Mouse (Mus musculus) frontal cortex, postnatal 36 days (tissue): ENCODE data around the gene Marveld2.
A peak's percentile ranks its signal among the peaks of the same experiment; 100 is the strongest.

Source experiments
- DNase-seq, 2 experiments: peaks; one replicate each; pipeline ENCODE4 v3.0.0; 2022; ENCODE audit warnings: low spot score in 2 of 2

Gene Marveld2

DNA sequence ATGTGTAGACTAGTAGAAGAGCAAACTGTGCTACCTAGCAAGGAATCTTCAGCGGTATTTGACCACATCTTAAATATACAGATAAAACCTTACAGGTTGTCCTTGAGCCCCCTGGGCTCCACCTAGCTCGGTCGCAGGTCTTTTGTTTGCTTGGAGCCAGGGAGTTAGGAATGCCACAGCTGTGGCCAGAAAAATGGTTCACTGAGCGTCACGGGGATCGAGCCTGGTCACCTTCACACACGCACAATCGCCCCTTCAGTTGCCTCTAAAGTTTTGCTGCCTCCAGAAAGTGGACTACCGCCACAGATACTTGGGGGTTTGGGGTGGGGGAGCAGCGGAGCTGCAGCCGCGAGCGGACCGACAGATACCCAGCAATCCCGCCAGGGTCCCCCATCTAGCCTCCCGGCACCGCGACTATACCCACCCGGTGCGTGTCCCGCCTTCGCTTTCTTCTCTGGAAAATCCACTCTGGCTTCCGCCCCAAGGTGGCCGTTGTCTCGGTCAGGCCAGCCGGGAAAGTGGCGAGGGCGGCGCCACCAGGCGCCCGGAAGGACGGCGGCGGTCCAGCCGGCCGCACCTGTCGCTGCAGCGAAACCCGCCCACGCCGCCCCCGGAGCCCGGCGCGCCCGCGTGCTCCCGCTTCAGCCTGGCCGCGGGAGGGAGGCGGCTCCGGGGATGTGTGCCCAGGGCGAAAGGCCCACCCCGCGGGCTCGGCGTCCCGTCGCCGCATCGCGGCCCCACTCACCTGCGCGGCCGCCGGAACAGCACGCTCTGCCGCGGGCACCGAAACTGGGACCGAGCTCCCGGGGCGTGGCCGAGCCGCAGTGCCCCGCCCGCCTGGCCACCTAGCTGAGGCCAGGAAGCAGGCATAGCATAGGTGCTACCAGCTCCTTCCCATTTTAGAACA lies at the start of gene Marveld2:
Gene Marveld2, minus strand, starts transcription at position 791 of the 907 bp plus-strand sequence.
- DNase-seq: peak; percentile 19 to 24

DNA sequence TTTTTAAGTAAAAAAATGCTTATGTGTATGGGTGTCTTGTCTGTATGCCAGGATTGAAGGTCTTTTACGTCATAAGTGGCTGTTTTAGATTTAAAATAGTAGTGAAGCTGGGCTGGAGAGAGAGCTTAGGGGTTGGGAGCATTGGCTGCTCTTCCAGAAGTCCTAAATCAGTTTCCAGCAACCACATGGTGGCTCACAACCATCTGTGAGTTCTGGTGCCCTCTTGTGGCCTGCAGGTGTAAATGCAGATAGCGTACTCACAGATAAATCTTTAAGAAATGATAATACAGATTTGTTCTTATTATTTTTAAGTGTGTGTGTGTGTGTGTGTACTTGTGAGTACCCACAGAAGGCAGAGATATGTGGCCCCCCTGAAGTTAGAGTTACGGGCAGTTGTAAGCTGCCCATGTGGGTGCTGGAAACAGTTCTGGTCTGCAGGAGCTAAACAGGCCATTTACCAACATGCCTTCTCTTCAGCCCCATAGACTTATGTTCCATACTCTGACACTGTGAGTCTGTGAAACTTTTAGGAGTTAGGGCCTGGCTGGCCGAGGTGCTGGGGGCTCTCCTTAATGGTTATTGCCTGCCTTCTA lies 43.2 kb upstream of the Marveld2 start:
- peak; percentile 22 to 54 for DNase-seq

DNA sequence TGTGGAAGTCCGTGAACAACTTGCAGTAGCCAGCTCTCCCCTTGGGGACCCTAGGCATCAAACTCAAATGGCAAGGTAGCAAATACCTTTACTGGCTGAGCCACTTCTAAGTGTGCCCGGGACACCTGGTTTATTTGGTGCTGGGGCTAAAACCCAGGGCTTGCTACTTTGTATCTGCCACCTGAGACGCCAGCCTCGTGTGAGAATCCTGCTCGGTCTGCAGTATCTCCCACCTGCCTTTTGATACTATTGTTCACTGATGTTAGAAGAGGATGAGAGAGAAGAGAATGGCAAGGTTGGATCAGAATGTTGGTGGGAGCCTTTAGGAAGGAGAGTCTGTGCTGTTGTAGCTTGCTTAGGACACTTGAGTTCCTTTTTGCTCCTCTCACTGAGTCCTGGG lies 41.3 kb upstream of the Marveld2 start:
- DNase-seq: no peak

DNA sequence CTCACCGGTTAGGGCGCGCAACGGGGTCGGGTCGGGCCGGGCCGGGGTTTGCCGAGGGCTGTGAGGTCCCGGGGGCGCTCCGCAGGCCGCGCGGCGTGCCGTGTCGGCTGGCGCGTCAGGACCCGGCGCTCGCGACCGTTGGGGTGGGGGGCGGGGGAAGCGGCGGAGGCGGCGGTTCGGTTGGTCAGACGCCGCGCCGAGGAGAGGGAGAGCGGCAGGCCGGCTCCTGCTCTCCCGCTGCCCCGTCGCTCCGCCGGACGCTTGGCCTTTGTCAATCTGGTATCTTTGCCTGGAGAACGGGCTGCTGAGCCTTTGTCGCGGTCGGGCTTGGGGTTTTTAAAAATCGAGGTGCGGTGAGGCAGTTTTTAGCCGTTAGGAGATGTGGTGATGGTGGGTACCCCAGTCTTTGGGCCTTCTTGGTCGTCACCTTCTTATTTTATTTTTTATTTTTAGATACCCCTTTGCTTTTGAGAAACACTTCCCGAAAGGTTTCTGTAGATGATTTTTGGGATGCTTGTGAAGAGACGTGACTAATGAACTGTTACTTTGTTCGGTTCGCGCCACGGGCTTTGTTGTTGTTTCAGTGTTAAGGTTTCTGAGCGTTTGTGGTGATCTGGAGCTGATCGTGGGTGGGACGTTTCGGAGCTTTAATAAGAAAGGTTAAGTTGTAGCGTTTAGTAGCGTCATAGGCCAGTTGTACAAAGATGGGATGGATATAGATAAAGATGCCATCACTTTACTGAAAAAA lies 34.8 kb upstream of the Marveld2 start, which contains the start of gene Taf9:
Gene Taf9, plus strand, starts transcription at position 141 of the 748 bp plus-strand sequence.
- peak in 1 of 2 experiments; percentile 6 for DNase-seq

DNA sequence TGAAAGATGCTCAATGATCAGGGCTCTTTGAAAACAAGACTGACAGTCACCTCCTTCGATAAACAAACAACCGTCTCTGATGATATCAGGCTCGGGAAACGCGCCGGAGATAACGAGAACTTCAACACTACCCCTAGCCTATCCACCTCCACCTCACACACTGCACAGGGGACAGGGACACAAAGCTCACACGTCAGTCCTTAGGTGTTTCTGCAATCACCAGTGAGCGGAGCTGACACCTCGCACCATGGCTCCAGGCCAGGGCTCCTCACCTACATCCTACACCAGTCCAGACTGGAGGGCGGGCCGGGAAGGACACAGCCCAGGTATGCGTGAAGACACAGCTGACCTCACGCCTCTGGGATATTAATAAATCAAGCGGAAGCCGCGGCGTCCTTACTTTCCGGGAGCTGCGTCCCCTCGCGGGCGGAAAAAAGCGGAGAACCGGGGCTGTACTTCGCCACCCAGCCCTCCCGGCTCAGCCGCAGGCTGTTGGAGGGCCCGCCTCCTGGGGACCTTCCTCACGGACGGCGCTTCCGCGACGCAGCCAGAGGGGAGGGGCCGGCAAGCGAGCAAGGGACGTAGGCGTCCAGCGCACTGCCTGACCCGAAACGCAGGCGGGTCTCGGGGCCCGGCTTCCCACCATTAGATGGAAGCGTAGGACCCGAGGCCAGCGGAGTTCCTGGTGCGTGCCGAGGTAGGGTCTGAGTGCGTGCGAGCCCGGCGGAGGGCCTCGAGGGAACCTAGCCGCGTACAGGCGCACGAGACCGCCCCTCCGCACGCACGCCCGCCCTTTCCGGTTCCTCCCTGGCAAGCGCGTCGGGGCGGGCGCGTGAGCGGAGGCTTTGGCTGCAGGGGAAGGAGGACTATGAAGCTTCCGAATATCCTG lies 34.0 kb upstream of the Marveld2 start, which contains the start of the genes Ak6 and Rad17:
Gene Ak6, plus strand, starts transcription at position 430 of the 889 bp plus-strand sequence.
Gene Rad17, minus strand, starts transcription at position 502 of the 889 bp plus-strand sequence.
- DNase-seq: peak; percentile 95 to 98

DNA sequence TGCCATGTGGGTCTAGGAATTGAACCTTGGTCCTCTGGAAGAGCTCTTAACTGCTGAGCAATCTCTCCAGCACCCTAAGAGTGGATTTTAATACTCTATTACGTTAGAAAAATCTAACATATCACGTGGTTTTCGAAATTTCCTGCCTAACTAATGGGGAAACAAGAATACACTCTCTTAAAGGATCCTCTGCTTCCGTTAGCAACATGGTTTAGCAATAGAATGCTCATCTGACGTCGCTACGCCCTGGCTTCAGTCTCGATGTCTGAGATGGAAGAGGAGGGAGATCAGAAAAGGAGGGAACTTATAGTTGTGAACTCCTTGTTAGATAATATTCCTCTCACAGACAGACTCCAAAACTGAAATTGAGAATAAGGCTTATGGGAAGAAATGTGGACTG lies 31.5 kb upstream of the Marveld2 start:
- no peak for DNase-seq

DNA sequence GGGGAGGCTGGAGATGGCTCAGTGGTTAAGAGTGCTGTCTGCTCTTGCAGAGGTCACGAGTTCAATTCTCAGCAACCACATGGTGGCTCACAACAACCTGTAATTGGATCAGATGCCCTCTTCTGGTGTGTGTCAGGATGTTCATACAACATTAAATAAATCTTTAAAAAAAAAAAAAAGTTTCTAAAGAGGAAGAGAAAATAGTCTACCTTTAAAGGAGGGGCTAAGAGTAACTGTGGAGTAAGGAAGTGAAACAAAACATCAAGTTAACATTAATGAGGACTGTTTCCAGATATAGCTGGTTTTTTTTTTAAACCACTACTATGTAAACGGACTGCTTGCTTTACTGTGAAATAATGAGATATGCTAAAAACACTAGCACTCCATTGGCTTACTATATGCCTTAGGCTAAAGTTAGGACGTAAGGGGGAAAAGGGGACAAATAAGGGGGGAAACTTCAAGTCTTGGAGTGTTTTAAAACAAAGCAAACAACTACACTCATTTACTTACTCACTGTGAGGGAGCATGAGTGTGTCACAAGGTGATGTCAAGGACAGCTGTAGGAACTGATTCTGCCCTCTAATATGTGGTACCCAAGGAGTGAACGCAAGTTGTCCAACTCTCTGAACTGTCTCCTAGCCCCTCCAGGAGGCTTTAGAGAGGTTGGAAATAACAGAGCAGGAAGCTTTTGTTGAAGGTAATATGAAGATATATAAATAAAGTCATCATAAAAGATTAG lies 25.9 kb upstream of the Marveld2 start:
- DNase-seq: no peak

DNA sequence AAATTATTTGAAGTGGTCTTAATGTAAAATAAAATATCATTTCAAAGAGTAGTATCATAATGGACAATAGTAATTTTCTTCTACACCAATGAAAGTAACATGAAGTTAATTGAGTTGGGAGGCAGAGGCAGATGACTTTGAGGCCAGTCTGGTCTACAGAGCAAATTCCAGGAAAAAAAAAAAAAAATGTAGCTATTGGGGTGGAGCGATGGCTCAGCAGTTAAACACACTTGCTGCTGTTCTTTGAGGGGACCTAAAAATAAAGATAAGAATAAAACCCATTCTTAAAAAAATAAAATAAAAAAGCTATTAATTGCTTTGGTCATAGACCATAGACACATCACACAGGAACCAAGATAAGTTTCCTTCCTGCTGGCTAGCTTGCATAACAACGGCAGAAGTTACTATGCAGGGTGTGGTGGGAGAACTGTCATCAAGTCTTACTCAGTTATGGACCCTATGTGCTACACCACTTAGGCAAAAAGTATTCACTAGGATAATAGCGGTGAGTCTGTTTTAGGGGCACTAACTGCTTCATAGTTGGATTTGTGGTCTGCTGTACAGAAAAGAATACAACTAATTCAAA lies 17.4 kb upstream of the Marveld2 start:
- DNase-seq: no peak

DNA sequence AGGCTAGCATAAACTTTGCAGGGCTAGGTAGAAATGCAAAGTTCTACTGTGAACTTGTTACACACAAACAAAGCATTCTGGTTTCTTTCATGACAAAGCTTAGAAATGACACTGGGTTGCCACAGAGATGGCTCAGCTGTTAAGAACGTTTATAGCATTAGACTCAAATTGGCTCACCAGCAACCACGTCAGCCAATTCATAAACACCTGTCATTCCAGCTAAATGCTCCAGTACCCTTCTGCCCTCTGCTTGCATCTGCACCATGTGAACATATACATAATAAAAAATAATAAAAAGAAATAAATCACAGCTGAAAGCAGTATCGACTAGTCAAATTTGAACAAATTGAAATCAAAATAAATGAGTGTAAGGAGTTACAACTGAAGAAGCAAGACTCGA lies 5.5 kb upstream of the Marveld2 start:
- DNase-seq: no peak

DNA sequence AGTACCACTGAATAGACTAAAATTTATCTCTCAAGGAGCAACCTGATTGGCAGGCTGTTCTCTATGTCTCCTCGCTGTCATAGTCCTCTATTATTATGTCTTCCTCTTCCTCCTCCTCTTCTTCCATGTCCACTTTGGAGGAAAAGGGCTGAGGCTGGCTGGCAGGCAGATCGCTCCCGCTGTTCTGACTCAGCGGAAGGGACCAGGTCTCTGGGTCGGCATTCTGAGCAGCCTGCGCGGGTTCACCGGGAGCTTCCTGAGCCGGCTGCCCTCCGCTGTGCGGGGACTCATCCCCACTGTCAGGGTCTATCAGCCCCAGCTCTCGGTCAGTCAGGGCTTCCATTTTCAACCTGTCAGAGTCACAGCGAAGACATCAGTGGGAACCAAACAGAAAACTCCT lies 812 bp upstream of the Marveld2 start:
- DNase-seq: no peak

DNA sequence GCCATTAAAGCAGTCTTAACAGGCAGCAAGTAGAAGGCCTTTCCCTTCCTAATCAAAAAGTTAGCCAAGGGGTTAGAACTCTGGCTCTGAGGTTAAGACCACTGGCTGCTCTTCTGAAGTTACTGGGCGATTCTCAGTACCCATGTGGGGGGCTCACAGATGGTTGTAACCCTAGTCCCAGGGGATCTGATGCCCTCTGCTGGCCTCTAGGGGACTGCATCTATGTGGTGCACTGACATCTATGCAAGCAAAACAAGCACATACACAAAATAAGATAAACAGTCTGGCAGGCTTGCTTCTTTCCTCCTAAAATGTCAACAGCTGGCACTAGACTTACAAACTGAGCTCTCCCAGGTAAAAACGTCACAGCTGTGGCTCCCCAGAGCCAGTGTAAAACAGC lies 3.9 kb downstream of the Marveld2 start:
- no peak for DNase-seq

DNA sequence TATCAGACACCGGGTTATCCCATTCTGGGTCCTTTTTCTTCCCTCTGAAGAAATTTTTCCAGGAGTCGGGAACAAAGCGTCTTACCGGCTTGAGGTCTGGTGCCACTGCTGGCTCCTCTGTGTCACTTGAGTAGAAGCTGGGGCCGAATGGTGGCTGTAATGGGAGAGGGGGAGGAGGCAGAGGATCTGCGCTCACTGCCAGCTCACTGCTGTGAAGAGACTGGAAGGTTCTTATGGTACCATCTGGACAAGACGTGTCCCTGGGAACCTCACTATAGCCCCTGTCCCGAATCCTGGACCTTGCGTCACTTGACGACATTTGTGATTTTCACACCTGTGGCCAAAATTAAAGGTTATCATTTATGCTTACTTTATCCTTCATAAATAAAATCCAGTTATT lies 4.5 kb downstream of the Marveld2 start:
- no peak for DNase-seq

DNA sequence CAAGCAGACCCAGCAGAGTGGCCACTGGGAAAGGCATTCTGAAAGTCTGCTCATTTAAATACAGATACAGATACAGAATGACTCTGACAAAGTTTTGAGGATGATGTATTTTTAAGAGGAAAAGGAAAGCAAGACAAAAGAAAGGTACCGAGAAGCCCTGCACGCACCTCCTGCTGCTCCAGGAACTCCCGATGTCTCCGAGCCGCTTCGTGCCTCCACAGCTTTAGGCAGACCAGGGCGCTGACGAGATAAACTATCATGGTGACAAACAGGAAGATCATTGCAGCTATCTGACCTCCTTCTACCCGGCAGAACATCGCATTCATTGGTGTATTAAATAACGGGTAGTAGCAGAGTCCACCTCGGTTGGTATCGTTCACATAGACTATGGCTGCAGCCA lies 5.5 kb downstream of the Marveld2 start:
- no peak for DNase-seq

DNA sequence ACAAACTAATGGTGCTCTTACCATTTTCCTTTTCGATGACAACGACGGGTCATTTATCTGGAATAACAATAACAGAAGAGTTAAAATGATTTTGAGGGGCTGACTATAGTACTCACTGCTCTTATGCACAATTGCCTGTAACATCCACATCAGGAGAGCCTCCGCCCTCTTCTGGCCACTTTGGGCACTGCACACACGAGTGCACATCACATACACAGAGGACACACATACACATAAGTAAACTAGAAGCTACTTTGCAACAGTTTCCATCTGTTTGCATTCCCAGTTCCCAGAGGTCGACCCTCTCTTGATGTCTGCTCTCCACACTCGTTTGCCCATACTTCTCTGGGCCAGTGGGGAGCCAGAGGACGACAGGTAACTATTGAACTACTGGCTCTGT lies 9.0 kb downstream of the Marveld2 start:
- DNase-seq: no peak

DNA sequence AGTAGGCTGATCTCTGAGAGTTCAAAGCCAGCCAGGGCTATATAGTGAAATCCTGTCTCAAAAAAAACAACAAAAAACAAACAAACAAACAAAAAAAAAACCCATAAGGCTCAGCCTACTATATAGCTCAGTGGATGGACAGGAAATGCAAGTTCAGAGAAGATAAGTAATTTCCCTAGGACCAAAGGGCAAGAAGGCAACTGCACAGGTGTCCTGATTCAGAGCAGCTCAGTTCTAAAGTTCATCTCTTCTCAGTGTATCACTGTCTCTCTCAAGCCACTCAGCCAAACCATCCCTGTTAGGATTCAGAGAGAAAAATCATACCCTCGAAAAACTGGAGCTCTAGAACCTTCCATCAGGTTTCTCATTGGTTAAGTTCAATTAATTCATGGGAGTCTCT lies 10.9 kb downstream of the Marveld2 start:
- no peak for DNase-seq

DNA sequence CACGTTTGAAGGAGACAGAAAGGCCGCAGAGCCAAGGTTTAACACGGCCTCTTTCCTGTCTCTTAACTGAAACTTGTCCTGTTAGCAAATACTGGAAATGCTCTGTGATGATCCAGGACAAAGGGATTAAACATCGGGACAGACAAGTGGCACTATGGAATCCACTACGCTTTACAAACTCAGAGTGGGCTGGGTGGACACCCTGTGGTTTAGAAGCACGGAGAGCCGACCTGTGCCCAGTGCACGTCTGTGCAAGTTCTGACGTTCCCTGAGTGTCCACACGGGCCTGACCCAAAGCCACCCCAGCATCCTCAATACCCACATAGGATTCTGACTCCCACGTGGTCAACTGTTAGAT lies 13.1 kb downstream of the Marveld2 start:
- DNase-seq: no peak

DNA sequence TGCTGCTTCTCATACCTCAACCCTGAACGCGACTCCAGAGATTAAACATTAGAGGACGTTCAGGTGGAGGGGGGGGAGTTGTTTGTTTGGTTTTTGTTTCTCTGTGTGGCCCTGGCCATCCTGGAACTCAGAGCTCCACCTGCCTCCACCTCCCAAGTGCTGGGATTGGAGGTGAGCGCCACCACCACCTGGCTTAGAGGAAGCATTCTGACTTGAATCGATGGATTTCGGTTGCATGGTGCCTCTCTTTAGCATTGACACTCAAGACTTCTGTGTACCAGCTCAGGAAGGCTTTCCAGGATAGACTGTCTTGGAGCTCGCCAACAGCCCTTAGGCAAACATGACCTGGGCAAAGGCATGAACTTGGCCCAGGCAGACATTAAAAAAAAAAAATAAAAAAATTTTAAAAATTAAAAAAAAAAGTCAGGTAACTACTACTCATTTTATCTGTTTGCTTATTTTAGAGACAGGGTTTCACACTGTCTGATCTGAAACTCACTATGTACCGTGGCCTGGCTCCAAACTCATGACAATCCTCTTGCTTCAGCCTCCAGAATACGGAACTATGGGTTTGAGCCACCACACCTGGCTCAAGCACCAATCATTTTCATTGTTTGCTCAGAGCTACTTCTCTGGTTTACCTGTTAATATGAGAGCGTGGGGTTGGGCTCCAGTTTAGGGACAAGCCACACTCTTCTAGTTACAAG lies 13.6 kb downstream of the Marveld2 start:
- DNase-seq: no peak

DNA sequence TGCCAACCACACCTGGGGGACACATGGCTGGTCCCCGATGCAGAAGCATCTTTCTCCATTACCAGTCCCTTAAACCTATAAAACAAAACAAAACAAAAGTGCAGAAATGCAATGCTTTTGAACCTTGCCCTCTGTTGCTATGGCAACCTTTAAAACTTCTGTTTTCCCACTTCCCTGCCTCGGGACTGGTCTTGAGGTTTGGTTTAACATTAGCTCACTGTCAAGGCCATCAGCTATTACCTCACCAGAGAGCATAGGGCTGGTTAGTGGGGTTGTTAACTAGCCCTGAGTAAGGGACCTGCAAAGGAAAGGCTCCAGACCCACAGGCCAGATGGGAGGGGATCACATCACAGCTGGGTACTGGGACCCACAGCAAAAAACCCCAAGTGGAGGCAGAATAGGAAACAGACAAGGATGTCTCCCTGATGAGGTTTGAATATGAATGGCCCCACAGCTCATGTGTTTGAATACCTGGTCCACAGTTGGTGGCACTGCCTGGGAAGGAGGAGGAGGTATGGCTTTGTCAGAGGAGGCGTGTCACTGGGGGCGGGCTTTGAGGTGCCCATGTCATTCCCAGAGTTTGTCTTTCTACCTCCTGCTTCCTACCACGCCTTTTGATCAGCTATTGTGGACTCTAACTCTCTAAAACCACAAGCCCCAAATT lies 14.4 kb downstream of the Marveld2 start:
- no peak for DNase-seq

DNA sequence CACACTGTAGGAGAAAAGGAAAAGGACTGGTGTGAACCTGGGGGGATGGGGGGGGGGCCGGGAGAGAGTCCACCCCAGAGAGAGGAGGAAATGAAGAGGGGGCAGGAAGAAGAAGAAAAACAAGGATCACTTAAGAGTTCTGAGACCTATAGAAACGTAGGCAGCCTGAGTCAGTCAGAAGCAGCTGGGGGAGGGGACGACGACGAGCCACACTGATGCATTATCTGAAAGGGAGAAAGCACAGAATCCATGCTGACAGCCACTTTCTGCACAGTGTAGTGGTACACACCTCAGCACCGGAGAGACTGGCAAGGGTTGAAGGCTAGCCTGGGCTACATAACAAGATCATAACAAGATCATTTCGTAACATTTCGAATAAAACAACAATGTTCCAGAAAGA lies 15.7 kb downstream of the Marveld2 start:
- no peak for DNase-seq
